Mouse (Mus musculus) neutrophil, adult 5-6 weeks (primary cell): Measurements from ENCODE around the gene 2610318N02Rik. TPM values are rescaled to one million over a fixed set of nuclear protein-coding genes. Genes with fewer than 3 reads are reported as not detected.
"Not testable (repeated sequence)": the region's sequence is repeated elsewhere in the genome, so short reads cannot be mapped to it uniquely, and the experiment has no call there.

Experiments used
- ATAC-seq: fragments of 151-379, 151-347 bp; 2 replicates; pipeline ENCODE4 v1.8.0; 2017; ENCODE audit warnings: mild to moderate bottlenecking, moderate TSS enrichment; ENCODE audit not compliant: insufficient number of reproducible peaks, poor library complexity, low FRiP score, severe bottlenecking; ENCODE audit errors: extremely low read depth
- total RNA-seq: library from RNA; stranded (forward); fragments of 200-1000 nt; gene quantifications from 2 replicates; pipeline ENCODE4 v1.2.3, GENCODE M21; 2017

2610318N02Rik gene
- 3.3 TPM in 1 of 2 replicates, not detected in the other for total RNA-seq

GRCm38 (mm10) chr16:17124871-17125520 lies at the start of gene 2610318N02Rik:
Gene 2610318N02Rik, minus strand, starts transcription at chr16:17125167.
- ATAC-seq: peak; percentile 76

GRCm38 (mm10) chr16:17168049-17168448 lies 43.1 kb upstream of the 2610318N02Rik start:
- ATAC-seq: no peak

- no peak for ATAC-seq
These were observed 42.2 kb upstream of the 2610318N02Rik start for GRCm38 (mm10) chr16:17167179-17167578.

- not testable (repeated sequence) for ATAC-seq
These were observed 40.5 kb upstream of the 2610318N02Rik start for GRCm38 (mm10) chr16:17165478-17165877.

GRCm38 (mm10) chr16:17154346-17154745 lies 29.4 kb upstream of the 2610318N02Rik start:
- ATAC-seq: no peak

- ATAC-seq: no peak
These were observed 26.9 kb upstream of the 2610318N02Rik start for GRCm38 (mm10) chr16:17151874-17152273.

- no peak for ATAC-seq
These were observed 25.7 kb upstream of the 2610318N02Rik start for GRCm38 (mm10) chr16:17150520-17151258.

- no peak for ATAC-seq
These were observed 23.1 kb upstream of the 2610318N02Rik start for GRCm38 (mm10) chr16:17148084-17148483.

GRCm38 (mm10) chr16:17147391-17147929 lies 22.5 kb upstream of the 2610318N02Rik start:
- ATAC-seq: no peak

GRCm38 (mm10) chr16:17146772-17147235 lies 21.8 kb upstream of the 2610318N02Rik start, which contains the start of gene Ccdc116:
Gene Ccdc116, minus strand, starts transcription at chr16:17147229.
- peak; percentile 79 for ATAC-seq

GRCm38 (mm10) chr16:17144339-17144738 lies 19.4 kb upstream of the 2610318N02Rik start, which contains the start of gene Ydjc:
Gene Ydjc, plus strand, starts transcription at chr16:17144621.
- no peak for ATAC-seq

GRCm38 (mm10) chr16:17137355-17137754 lies 12.4 kb upstream of the 2610318N02Rik start:
- ATAC-seq: no peak

- ATAC-seq: no peak
These were observed 7.9 kb upstream of the 2610318N02Rik start for GRCm38 (mm10) chr16:17132906-17133200.

- peak; percentile 93 for ATAC-seq
These were observed 7.3 kb upstream of the 2610318N02Rik start, which contains the start of gene Sdf2l1 for GRCm38 (mm10) chr16:17132089-17132905. Gene Sdf2l1, minus strand, starts transcription at chr16:17132383.

- no peak for ATAC-seq
These were observed 6.5 kb upstream of the 2610318N02Rik start for GRCm38 (mm10) chr16:17131191-17132088.

- peak; percentile 27; the same call in 1 of the 2 replicates for ATAC-seq
These were observed 2.3 kb upstream of the 2610318N02Rik start for GRCm38 (mm10) chr16:17127292-17127691.

- ATAC-seq: no peak
These were observed 672 bp downstream of the 2610318N02Rik start for GRCm38 (mm10) chr16:17124119-17124870.
